Mouse (Mus musculus): ENCODE measurements around the gene Adamts17.

Gene Adamts17

DNA sequence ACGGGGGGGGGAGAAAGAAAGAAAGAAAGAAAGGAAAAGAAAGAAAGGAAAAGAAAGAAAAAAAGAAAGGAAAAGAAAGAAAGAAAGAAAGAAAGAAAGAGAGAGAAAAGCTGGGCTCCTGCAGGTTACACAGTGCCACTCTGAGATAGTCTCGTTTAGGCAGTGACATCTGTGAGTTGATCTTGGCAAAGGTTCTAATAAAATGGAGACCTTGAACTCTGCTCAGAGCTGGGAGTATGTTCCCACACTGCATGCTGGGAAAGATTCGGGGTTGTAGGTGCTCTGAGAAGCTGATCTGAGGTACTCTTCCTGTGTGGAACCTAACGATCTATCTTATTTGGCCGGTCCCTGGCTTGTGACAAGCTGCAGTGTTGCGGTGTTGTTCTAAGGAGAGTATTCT lies 7.0 kb downstream of the Adamts17 start:
- DNase-seq (ENCODE audit: low spot score in 2 of 2): no peak

DNA sequence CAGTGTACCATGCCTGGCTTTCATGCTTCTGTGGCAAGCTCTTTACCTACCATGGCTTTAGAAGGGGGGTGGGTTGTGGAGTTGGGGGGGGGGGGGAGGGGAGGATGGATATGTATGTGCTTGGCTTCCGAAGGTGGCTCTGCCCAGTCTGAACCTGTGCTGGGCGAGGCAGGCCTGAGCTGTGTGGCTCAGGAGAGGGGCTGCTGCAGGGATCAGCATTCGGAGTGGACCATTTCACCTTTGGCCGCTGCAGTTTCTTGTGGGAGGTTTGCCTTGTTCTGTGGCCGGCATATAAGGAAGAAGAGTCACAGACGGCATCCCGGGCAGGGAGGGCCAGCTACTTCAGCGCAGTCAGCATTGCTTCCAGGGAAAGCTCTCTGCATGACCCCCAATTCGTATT lies 7.8 kb downstream of the Adamts17 start:
- DNase-seq (ENCODE audit: low spot score in 2 of 2): no peak

DNA sequence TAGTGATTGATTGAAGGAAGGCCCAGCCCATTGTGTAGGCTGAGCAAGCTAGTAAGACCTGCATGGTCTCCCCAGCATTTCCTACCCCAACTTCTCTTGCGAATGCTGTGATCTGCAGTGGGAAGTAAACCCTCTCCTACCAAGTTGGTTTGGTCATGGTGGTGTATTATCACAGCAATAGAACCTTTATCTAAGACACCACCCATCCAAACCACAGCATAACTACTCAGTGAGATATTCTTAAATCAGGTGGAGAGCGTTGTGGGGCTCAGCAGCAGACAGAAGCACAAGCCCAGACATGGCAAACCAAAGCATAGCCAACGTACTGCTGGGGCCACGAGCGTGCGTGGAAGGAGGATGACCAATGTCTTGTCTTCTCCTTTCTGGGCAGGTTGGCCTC lies 9.8 kb downstream of the Adamts17 start:
- no peak for DNase-seq (ENCODE audit: low spot score in 2 of 2)

DNA sequence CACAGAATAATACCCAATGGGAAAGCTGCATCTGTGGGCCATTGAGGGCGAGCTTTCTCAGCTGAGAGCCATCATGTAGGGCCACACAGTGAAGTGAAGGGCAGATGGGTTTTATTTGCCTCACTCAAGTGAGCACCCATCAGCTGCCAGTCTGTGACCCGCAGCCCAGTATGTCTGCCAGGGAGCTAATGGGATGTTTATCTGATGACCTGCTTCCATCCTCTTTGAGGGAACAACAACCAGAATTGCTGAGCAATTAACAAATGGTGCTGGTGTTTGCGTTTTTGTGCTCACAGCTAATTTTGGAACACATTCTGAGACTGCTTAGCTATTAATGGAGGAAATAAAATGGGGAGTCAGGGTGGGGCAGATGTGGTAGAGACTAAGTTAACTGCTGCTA lies 12.6 kb downstream of the Adamts17 start:
- DNase-seq (ENCODE audit: low spot score in 2 of 2): no peak

DNA sequence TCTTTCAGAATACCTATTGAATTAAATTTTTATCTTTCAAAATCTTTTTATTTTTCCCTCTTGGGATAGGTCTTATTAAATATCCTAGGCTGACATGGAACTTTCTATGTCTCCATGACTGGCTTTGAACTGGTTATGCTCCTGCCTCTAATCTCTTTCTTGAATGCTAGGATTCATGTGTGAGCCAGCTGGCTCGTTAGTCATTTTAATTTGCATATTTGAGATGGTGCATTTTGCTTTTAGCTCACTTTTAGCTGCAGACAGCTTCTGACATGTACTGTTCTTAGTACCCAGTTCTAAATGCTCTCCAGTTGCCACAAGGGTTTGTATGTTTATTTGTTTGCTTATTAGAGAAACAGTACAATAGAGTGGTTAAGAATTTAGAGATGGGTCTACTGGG lies 18.1 kb downstream of the Adamts17 start:
- no peak for DNase-seq (ENCODE audit: low spot score in 2 of 2)

DNA sequence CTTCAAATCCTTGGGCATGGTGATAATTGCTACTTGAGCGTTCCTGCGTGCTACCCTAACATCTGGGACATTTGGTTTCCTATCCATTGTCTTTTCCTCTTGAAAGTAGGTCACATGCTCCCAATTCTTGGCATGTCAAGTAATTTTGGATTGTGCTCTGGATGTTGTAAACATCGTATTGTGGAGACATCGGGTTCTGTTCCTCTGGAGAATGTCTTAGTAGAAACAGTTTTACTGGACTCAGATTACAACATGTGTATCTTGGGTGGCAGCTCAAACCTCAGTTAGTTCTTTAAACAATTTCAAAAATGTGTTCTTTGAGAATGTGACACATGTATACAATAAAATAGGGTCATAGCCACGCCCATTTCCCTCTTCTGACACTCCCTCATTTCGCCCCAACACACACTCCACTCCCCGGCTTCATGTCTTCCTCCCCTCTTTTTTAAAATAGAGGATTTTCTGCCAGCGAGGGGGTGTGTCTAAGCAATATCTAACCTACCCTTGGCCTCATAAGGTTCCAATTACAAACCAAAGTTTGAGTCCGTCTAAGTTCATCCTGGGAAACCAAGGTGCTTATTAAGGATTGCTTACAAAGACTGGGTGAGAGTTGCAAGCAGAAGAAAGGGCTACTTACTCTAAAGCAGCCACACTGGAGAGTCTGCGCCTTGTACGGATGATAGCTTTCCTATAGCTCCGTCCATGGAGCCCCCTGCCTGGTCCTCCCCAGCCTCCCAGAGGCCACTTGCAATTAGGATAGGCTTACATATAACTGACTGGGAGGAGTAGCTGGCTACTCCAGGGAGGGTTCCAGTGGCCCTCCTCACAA lies 18.9 kb downstream of the Adamts17 start:
- no peak for DNase-seq (ENCODE audit: low spot score in 2 of 2)

DNA sequence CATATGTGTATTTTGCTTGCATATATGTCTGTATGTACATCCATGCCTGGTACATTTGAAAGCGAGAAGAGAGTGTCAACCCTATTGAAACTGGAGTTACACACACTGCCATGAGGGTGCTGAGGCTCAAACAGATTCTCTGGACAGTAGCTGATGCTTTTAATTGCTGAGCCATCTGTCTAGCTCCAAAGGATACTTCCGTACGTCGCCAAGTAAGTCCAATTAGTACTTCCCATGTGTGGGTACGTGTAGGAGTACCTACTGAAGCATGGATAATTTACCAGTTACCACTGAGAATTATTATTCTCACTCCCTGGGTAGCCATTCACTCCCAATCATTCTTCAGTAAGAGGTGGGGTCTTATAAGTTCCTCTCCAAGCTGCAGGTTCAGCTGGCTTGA lies 19.7 kb downstream of the Adamts17 start:
- DNase-seq (ENCODE audit: low spot score in 2 of 2): no peak

DNA sequence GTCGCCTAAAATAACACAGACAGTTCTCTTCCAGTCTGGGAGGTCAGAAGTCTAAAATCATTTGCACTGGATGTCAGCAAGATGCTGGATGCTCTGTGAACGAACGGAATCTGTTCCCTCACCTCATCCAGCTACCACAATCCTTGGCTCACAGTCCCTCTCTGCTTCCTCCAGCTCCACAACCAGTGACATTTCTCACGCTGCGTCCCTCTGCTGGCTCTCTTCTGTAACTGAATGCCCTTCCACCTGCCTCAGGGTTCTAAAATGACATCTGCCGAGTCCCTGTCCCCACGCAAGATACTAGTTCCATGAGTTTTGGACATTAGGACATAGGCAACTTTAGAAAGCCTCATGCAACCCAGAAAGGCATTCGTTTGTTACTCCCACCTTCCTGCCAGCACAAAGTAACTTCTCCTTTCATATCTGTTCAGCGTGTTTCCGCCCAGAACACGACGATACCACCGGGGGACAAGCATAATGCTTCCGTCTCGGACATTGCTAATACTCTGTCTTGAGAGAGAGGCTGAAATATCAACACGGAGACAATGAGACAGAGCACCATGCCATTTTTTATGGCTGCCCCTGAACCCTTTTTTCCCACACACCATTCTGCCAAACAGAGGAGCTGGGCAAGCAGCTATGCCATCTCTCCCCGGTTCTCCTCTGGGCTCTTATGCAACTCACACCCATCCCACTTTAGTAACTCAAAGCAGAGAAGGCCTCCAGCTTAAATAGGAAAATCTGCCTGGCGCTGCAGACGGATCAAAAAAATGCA lies 27.6 kb downstream of the Adamts17 start:
- DNase-seq (ENCODE audit: low spot score in 2 of 2): peak in 1 of 2 experiments; percentile 14

DNA sequence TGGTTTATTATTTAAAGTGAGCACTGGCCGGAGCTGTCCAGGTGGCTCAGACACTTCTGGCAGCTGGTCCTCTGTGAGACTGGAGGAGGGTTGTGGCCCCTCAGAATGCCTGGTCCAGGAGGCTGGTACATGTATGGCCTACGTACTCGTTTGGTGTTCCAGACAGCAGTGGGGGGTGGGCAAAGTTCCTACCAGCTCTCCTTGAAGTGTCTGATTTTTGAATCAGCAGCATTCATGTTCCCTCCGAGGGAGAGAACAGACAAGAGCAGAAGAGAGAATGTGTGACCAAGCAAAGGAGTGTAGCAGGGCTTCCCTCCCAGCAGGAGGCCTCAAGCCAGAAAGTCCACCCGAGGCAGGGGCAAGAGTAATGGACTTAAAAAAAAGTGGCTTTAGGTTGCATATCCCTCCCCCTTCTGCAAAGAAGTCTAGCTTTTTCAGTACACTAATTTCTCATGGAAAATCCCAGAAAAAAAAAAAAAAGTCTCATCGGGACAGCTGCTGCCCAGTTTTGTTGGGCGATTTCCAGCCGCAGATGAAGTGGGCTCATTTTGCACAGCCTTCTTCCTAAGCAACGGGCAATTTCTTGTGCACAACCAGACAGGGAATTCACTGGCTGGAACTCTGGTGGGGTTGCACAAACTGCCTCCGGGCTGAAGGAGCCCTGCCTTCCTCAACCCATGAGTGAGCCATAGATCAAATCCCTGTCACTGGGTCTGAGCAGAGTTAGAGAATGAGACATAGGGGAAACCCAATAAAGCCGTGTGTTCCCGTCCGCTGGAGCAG lies 28.4 kb downstream of the Adamts17 start:
- peak; percentile 33 to 47 for DNase-seq (ENCODE audit: low spot score in 2 of 2)

DNA sequence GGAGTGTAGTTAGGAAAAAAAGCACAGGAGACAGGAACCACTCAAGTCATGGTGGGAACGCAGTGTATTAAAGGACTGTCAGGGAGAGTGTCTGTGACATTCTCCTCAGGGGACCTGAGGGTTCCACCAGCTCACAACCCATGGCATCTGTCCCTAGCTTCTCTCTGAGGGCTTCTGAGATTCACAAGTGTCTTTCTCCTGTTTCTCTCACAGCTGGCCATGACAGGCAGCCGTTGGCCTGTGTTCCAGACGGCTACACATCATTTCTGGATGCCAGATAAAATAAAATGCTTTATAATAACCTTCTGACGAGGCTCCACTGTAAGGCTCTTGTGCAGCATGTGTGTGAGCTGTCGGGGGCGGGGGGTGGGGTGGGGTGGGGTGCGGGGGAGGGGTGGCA lies 32.0 kb downstream of the Adamts17 start:
- DNase-seq (ENCODE audit: low spot score in 2 of 2): no peak

DNA sequence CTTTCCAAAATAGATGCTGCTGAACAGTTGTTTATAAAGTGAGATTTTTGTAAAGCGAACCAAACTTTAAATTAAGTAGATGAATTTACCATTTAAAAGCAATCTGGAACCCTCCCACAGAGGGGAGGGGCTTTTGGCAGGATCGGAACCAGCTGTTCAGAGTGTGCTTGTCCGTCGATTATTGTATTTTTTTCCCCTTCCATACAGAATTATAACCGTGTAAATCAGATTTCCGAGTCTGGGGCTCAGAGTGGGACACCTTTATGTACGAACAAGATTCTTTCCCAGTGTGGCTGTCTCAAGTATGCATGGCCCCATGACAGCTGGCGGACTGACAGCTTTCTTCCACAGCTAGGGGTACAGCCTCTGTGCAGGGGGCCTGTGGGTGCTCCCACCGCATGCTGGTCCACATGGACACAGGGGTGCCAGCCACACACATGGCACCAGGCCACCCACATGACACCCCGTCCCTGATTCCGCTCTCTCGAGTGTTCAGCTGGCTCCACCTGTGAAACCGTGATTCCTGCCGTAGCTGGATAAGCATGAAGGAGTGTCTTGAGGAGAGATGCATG lies 32.5 kb downstream of the Adamts17 start:
- no peak for DNase-seq (ENCODE audit: low spot score in 2 of 2)

DNA sequence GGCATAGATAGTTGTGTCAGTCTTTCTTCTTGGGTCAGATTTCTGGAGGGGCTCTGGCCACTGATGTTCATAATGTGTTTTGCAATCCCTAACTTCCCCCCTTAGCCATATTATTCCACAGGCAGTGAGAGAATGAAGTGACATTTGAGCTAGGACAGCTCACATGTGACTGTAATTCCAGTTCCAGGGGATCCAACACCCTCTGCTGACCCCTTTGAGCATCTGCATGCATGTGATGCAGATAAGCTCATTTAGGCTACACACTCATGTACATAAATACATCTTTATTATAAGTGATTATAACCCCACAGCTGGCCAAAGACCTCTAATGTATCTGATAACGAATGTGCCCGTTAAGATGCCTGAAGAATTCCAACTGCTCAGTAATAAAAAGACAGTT lies 33.7 kb downstream of the Adamts17 start:
- DNase-seq (ENCODE audit: low spot score in 2 of 2): no peak

DNA sequence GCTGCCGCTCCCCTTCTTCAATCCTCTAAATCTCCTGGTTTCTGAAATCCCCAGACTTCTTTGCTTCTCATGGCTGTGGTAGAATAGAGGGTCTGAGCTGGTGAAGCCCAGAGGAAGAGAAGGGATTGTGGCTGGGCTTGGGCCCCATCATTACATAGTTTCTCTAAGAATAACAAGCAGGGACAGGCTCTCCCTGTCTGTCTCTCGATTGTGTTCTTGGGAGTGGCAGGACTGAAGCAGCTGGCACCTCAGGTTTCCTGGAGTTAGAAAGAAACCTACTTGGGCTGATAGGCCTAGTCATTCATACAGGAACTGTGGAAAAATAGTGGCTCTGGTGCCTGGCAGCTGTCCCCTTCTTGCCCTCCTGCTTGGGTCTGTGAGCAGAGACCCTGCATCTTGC lies 51.9 kb downstream of the Adamts17 start:
- DNase-seq (ENCODE audit: low spot score in 2 of 2): no peak

DNA sequence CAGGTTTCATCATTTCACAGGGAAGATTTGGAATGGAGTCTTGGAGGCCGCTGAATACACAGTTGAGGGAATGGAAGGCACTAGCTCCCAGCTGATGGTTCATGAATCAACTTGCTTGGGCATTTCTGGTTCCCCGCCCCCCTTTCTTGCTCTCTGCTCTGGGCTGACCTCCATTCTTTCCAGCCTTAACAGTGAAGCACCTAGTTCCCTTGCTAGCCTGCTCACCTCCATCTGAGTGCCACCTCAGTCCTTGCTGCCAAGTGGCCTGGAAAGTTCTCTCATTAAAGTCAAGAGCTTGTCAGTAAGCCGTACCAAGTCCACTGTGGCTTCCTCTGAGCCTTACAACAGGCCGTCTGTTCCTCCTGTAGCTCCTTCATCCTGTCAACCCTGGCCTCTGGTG lies 52.6 kb downstream of the Adamts17 start:
- no peak for DNase-seq (ENCODE audit: low spot score in 2 of 2)

DNA sequence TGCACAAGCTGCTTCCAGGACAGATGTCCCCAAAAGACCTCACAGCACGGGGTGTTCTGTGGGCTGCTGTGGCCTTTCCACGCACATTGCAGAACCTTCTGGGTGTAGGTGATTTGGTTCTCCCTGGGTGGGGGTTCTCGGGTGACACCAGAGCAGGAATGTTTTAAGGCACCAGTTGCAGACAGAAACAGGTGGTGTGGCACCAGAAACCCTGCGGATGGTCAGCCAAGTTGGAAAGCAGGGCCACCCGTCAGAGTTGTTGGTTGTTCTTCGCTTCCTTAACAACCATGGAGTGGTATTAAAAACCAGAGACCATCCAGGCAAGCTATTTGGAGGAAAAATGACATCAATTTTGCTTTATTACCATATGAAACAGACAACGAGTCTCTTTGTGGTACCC lies 62.8 kb downstream of the Adamts17 start:
- DNase-seq (ENCODE audit: low spot score in 2 of 2): no peak

DNA sequence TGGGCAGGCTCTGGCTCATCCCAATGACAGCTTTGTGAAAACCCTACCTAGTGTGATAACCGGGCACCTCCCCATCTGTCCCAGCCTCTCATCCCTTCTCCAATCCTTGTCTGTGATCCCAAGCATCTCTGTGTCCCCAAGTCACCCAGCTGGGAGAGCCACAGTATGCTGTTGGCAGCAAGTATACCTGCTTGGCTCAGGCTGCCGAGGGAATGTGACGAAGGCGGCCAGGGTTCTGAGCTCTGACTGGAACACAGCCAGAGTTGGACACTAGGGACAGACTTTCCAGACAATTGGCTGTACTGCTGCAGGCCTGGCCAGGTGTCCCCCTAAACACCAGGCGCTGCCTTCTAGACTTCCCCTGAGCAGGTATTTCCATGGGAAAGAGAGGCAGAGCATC lies 63.5 kb downstream of the Adamts17 start:
- no peak for DNase-seq (ENCODE audit: low spot score in 2 of 2)

DNA sequence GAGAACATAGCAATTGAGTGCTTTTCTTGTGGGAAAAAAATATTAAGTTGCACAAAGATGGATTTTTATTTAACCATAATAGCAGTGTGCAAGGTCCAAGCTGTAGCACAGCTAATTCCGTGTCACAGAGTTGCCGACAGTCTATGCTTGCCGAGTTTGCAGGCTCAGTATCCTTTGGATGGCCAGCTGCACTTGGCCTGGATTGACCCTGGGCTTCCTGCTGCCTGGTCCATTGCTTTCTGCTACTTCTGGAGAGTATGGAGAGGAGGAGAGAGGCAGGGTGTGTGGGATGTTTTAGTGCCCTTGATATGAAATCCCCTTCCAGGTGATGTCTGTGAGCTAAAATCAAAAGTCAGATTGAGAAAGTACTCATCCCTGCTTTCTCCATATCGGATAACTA lies 66.4 kb downstream of the Adamts17 start:
- no peak for DNase-seq (ENCODE audit: low spot score in 2 of 2)

DNA sequence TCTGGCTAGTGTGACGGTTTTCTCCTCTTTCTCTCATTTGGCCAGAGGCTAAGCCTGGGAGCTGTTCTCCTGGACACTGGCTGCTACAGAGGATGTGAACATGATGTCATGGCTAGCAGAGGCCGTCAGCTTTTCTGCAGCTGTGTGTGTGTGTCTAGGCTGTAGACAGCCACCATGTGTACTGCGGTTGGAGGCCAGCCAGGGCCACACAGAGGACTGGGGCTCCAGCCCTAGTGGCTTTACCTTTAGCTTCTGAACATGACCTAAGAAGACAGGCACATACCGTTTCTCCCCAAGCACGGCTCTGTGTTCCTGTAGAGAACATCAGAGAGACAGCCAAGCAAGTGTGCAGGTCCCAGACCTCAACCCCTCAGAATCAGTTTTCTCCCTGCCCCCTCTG lies 73.3 kb downstream of the Adamts17 start:
- DNase-seq (ENCODE audit: low spot score in 2 of 2): no peak

DNA sequence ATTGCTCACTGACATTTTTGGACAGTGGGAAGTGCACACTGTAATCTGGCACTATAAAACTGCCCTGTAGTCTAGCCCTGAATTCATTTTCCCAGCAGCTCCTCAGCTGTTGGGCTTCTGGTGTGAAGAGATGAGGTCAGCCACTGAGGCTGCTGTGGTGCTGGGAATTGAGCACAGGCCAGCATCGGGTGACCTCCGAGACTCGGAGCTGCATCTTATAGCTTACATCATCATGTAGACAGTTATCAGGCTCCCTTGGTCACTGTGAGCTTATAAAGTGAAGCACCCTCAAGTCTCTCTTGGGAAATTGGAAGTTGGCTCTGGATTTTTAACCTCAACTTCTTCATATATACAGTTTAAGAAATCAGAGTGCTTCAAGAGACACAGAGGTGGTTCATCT lies 84.1 kb downstream of the Adamts17 start:
- no peak for DNase-seq (ENCODE audit: low spot score in 2 of 2)

DNA sequence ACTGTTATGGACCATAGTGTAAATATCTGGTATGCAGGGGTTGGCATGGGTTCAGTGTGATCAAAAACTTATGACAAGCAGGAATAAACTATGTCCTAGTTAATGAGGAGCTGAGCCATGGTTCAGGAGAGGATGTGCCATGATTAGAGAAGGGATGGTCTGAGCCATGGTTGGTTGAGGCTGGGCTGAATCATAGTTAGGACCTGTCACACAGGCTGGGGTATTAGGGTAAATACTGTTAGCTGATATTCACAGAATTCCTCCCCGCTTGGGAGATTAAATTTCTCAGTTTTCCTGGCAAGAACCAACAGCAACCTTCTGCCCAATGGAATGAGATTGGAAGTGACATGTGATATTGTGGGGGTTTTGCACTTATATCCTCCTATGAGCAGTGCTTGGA lies 84.6 kb downstream of the Adamts17 start:
- DNase-seq (ENCODE audit: low spot score in 2 of 2): no peak

DNA sequence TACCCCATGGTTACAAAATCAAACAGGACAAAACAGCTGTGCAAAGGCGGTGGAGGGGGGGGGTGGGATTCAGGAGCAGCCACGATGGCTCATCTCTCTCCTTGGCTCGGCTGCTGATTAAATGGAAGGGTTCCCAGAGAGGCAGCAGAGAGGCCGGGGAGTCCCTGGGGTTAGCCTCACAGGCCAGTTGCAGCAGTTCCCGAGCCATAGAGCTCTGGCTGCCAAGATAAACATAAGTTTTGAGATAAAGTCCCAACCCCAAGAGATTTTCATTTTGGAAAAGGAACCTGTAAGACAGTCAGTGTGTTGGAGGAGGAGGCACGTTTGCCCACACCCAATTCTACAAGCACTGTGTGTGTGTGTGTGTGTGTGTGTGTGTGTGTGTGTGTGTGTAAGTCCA lies 89.7 kb downstream of the Adamts17 start:
- no peak for DNase-seq (ENCODE audit: low spot score in 2 of 2)

DNA sequence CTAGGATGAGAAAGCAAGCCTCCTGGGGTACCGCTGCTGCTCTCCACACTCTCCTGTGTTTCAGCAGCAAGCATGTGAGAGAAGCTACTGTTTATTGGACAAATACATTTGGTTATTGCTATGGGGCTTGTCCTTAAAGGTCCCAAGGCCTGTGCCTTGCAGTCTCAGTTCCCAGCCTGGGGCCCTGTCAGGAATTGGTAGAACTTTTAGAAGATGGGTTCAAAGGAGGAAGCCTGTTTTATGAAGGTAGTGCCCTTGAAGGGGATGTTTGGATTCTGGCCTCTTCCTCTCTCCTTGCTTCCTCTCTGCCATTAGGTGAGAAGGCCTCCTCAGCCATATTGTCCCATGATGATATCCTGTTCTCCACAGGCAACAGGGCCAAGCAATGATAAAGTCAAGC lies 91.8 kb downstream of the Adamts17 start:
- no peak for DNase-seq (ENCODE audit: low spot score in 2 of 2)
